In the genomic region with DNA sequence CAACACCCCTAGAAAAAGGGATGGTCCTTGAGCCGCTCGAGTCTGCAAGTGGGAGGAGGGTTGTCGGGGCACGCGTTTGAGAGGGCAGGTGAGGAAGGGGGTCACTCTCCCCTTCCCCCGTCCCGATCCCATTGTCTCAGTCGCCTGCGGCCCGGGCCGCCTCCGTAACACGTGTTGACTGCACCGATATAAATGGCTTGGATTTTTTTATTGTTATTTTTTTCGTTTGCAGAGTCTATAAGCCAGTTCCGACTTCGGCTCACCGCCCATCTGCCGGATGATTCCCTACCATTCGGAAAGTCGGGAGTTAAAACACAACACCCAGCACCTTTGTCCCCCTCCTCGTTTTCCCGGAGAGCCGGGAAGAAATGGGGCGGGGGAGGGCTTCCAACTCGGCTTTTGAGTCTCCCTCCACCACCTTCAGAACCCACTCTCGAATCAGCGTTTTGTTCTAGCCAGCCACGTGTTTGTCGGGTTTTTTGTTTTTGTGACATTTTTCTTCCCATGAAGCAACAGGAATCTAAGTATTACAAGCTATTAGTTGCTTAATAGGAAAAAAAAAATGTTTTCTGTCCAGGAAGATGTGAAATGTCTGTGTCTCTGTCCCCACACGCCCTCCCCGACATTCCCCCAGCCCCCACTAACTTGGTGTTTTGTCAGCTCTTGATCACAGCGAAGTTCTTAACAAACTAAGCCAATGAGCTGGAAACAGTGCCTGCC, we compare ENCODE assay signal across 10 mouse cellular contexts. TPM values are rescaled to one million over a fixed set of nuclear protein-coding genes. Genes with fewer than 3 reads are reported as not detected.
DNase-seq lines count a peak whose midpoint lies in the region; ATAC-seq and TF ChIP-seq lines count a peak whose summit lies in the region.
"Had no signal": no experiment of that assay in that cellular context is flagged by ENCODE, and none has a peak within 500 bp of the region (broad histone marks: within the 10 kb centered on the region; RNA-seq: fewer than 3 reads in every experiment).

No protein-coding gene starts in this region.

- WGBS in forebrain, embryonic 11.5 days = under 1% methylated on average over 33 of the region's 33 CpGs
- WGBS in intestine, embryonic 16.5 days = 1% methylated on average over 33 of the region's 33 CpGs
- WGBS in midbrain, embryonic 16.5 days = under 1% methylated on average over 33 of the region's 33 CpGs

- no peaks in the 10 kb centered on the region for H3K9me3 ChIP-seq in E14TG2a.4 (ENCODE audit: low read length)
- no peaks in the 10 kb centered on the region for H3K9me3 ChIP-seq in forebrain, embryonic 11.5 days (ENCODE audit: control insufficient read depth, low read length)
- no peaks in the 10 kb centered on the region for H3K9me3 ChIP-seq in intestine, embryonic 16.5 days (ENCODE audit: control insufficient read depth, low read length)
- H3K9me3 ChIP-seq in midbrain, embryonic 16.5 days (replicated peaks; ENCODE audit: control insufficient read depth, low read length, poor library complexity, severe bottlenecking) = no peaks in the 10 kb centered on the region

- peak overlapping the region; percentile 94 for H3K4me2 ChIP-seq in forebrain, embryonic 11.5 days (ENCODE audit: low read depth, low read length, severe bottlenecking)
- H3K4me2 ChIP-seq in intestine, embryonic 16.5 days (ENCODE audit: low read depth, low read length) = peak overlapping the region; percentile 98
- peak overlapping the region; percentile 87 for H3K4me2 ChIP-seq in midbrain, embryonic 16.5 days (ENCODE audit: low read length)

- H3K4me3 ChIP-seq in E14TG2a.4 (replicated peaks; ENCODE audit: low read length) = peak overlapping the region; percentile 92
- H3K4me3 ChIP-seq in forebrain, embryonic 11.5 days (ENCODE audit: low read depth, low read length) = peak overlapping the region; percentile 97
- H3K4me3 ChIP-seq in intestine, embryonic 16.5 days (ENCODE audit: low read length) = peak overlapping the region; percentile 82
- H3K4me3 ChIP-seq in midbrain, embryonic 16.5 days (ENCODE audit: low read depth, low read length) = peak overlapping the region; percentile 48

- no peak for ATAC-seq in forebrain, embryonic 11.5 days (replicated peaks; ENCODE audit: low FRiP score)
- no peak for ATAC-seq in intestine, embryonic 16.5 days
- ATAC-seq in midbrain, embryonic 16.5 days = peak; percentile 2; the same call in 1 of the 2 replicates

- peak; percentile 14 to 46 for DNase-seq in cerebellum, postnatal 25 days
- DNase-seq in cerebellum, postnatal 4 days (ENCODE audit: low spot score in 2 of 2) = no peak
- DNase-seq in forebrain, embryonic 11.5 days (ENCODE audit: low spot score) = peak; percentile 79
- DNase-seq in left cerebral cortex, adult 9 months (ENCODE audit: low spot score in 2 of 2) = no peak
- no peak for DNase-seq in left cerebral cortex, postnatal 36 days (ENCODE audit: low spot score in 2 of 2)

- intact Hi-C loops in left cerebral cortex, postnatal 36 days (cut with DNase I) = loop anchor here (5.0 to 10.0 kb wide), 6 partner anchors 95 to 863 kb away; partner anchors contain the start of genes B4galnt2, Dlx4 and Hoxb4

- H3K9ac ChIP-seq in forebrain, embryonic 11.5 days (ENCODE audit: low read length) = peak overlapping the region; percentile 99
- peak overlapping the region; percentile 97 for H3K9ac ChIP-seq in intestine, embryonic 16.5 days (ENCODE audit: low read depth, low read length)
- peak overlapping the region; percentile 75 for H3K9ac ChIP-seq in midbrain, embryonic 16.5 days (ENCODE audit: low read depth, low read length)

- H3K27ac ChIP-seq in forebrain, embryonic 11.5 days (ENCODE audit: low read depth, low read length) = peak overlapping the region; percentile 99
- 0 out of 2 replicates have a peak overlapping the region, but pooled peaks have one; percentile 93 for H3K27ac ChIP-seq in intestine, embryonic 16.5 days (ENCODE audit: low read length)
- peak overlapping the region; percentile 66 for H3K27ac ChIP-seq in midbrain, embryonic 16.5 days (ENCODE audit: low read length)

- peaks cover 12% of the 10 kb centered on the region for H3K36me3 ChIP-seq in E14TG2a.4 (ENCODE audit: insufficient read depth, low read length)
- H3K36me3 ChIP-seq in forebrain, embryonic 11.5 days (ENCODE audit: control insufficient read depth, insufficient read depth, low read length) = no peaks in the 10 kb centered on the region
- no peaks in the 10 kb centered on the region for H3K36me3 ChIP-seq in intestine, embryonic 16.5 days (ENCODE audit: control insufficient read depth, insufficient read depth, low read length)
- no peaks in the 10 kb centered on the region for H3K36me3 ChIP-seq in midbrain, embryonic 16.5 days (ENCODE audit: control insufficient read depth, insufficient read depth, low read length)

- H3K27me3 ChIP-seq in E14TG2a.4 (ENCODE audit: insufficient read depth, low read length) = no peaks in the 10 kb centered on the region
- no peaks in the 10 kb centered on the region for H3K27me3 ChIP-seq in forebrain, embryonic 11.5 days (ENCODE audit: control insufficient read depth, insufficient read depth, low read length)
- H3K27me3 ChIP-seq in intestine, embryonic 16.5 days (replicated peaks; ENCODE audit: control insufficient read depth, insufficient read depth, low read length) = peaks cover 2% of the 10 kb centered on the region; the same call in 1 of the 2 replicates
- H3K27me3 ChIP-seq in midbrain, embryonic 16.5 days (ENCODE audit: control insufficient read depth, insufficient read depth, low read depth, low read length) = no peaks in the 10 kb centered on the region

- peaks cover 51% of the 10 kb centered on the region for H3K4me1 ChIP-seq in E14TG2a.4 (replicated peaks; ENCODE audit: low read depth, low read length)
- peaks cover 3% of the 10 kb centered on the region; the same call in 1 of the 2 replicates for H3K4me1 ChIP-seq in forebrain, embryonic 11.5 days (replicated peaks; ENCODE audit: control insufficient read depth, insufficient read depth, low read length)
- peaks cover 15% of the 10 kb centered on the region for H3K4me1 ChIP-seq in intestine, embryonic 16.5 days (ENCODE audit: control insufficient read depth, insufficient read depth, low read length)
- peaks cover 21% of the 10 kb centered on the region for H3K4me1 ChIP-seq in midbrain, embryonic 16.5 days (ENCODE audit: control insufficient read depth, insufficient read depth, low read length)

- no peak for TF ChIP-seq CTCF in E14TG2a.4 (conservative IDR thresholded peaks at IDR 0.05; ENCODE audit: low read length)

RNA-seq across cellular contexts. Expression of gene Igf2bp1, which starts 1.9 kb away (rescaled TPM):
- polyA plus RNA-seq in forebrain, embryonic 11.5 days (2014; fragmentation: Nextera tagmentation; extraction: Ambion mirVana) = 109 and 114 TPM in 2 replicates
- polyA plus RNA-seq in intestine, embryonic 16.5 days (2015; fragmentation: Nextera tagmentation; extraction: Ambion mirVana) = 38.5 and 41.0 TPM in 2 replicates
- 6.2 and 9.5 TPM in 2 replicates for polyA plus RNA-seq in midbrain, embryonic 16.5 days (2015; fragmentation: Nextera tagmentation; extraction: Ambion mirVana)
- under 1 TPM in 1 of 2 experiments, not detected in 1; 0.27 TPM for total RNA-seq in left cerebral cortex, postnatal 36 days (2021)

RNA-seq across cellular contexts. Expression of gene Gip, which starts 16.7 kb away (rescaled TPM):
- not detected in 2 replicates for polyA plus RNA-seq in forebrain, embryonic 11.5 days (2014; fragmentation: Nextera tagmentation; extraction: Ambion mirVana)
- 19.9 and 21.5 TPM in 2 replicates for polyA plus RNA-seq in intestine, embryonic 16.5 days (2015; fragmentation: Nextera tagmentation; extraction: Ambion mirVana)
- not detected in 2 replicates for polyA plus RNA-seq in midbrain, embryonic 16.5 days (2015; fragmentation: Nextera tagmentation; extraction: Ambion mirVana)
- not detected for total RNA-seq in left cerebral cortex, postnatal 36 days (2021)
- total RNA-seq: CH12.LX had no signal
- polyA plus RNA-seq: gonadal fat pad, adult 2 months had no signal

RNA-seq across cellular contexts. Expression of gene Snf8, which starts 27.0 kb away (rescaled TPM):
- 39.4 and 41.4 TPM in 2 replicates for polyA plus RNA-seq in forebrain, embryonic 11.5 days (2014; fragmentation: Nextera tagmentation; extraction: Ambion mirVana)
- 94.3 and 97.8 TPM in 2 replicates for polyA plus RNA-seq in intestine, embryonic 16.5 days (2015; fragmentation: Nextera tagmentation; extraction: Ambion mirVana)
- polyA plus RNA-seq in midbrain, embryonic 16.5 days (2015; fragmentation: Nextera tagmentation; extraction: Ambion mirVana) = 129 and 130 TPM in 2 replicates
- total RNA-seq in left cerebral cortex, postnatal 36 days (2021) = 100 to 1,000 TPM in 1 of 2 experiments, 10 to 100 TPM in 1; 99.2 to 113 TPM

RNA-seq across cellular contexts. Expression of gene Ube2z, which starts 57.5 kb away (rescaled TPM):
- polyA plus RNA-seq in forebrain, embryonic 11.5 days (2014; fragmentation: Nextera tagmentation; extraction: Ambion mirVana) = 22.8 and 26.1 TPM in 2 replicates
- 31.5 and 32.0 TPM in 2 replicates for polyA plus RNA-seq in intestine, embryonic 16.5 days (2015; fragmentation: Nextera tagmentation; extraction: Ambion mirVana)
- polyA plus RNA-seq in midbrain, embryonic 16.5 days (2015; fragmentation: Nextera tagmentation; extraction: Ambion mirVana) = 37.4 and 40.8 TPM in 2 replicates
- total RNA-seq in left cerebral cortex, postnatal 36 days (2021) = 10 to 100 TPM; 55.4 to 56.7 TPM

Comparison
In these comparisons a context has a peak if more than half of its experiments do, and no peak if none do; other contexts are left out.
1. DNase-seq: peak in cerebellum, postnatal 25 days (2 of 2) and forebrain, embryonic 11.5 days (single experiment); none in cerebellum, postnatal 4 days (0 of 2), left cerebral cortex, adult 9 months (0 of 2) and left cerebral cortex, postnatal 36 days (0 of 2).
2. RNA of gene Gip, which starts 16.7 kb away (polyA plus RNA-seq): 19.9 to 21.5 TPM in intestine, embryonic 16.5 days; not detected in midbrain, embryonic 16.5 days and not detected in forebrain, embryonic 11.5 days; every median in the first group is over 10 times any median in the second.
3. Peak in every context shown above with its lines, with median percentiles within 50 percentile points of each other: H3K4me3 ChIP-seq, H3K27ac ChIP-seq, H3K4me2 ChIP-seq and H3K9ac ChIP-seq.